Mouse (Mus musculus) adrenal gland, postnatal 14 days (tissue): ENCODE data around the gene Kcnk2. TPM values are rescaled to one million over a fixed set of nuclear protein-coding genes. Genes with fewer than 3 reads are reported as not detected.

Source experiments
- DNase-seq: peaks from one replicate; pipeline ENCODE4 v3.0.0; 2021; ENCODE audit warnings: mixed read lengths
- long read RNA-seq, 2 experiments: library from polyadenylated mRNA; stranded (forward); transcript quantifications; one replicate each; pipeline ENCODE4 v2.0.0; 2021
- total RNA-seq: library from RNA; stranded (reverse); gene quantifications from 2 replicates; pipeline ENCODE4 v1.2.3, GENCODE M21; 2021

Gene Kcnk2
- 21.2 and 21.7 TPM in 2 replicates for total RNA-seq
- long read RNA-seq, experiment 1, transcript Kcnk2-209 (7 exons, 1,373 nt): major isoform, 12 of 28 reads
- long read RNA-seq, experiment 1, partial matches to known transcripts: 1 of 28 reads
- long read RNA-seq, experiment 1, other reads (novel, unspliced or antisense): 10 of 28 reads
- long read RNA-seq, experiment 2, transcript Kcnk2-209 (7 exons, 1,373 nt): major isoform, 12 of 32 reads
- long read RNA-seq, experiment 2, partial matches to known transcripts: 3 of 32 reads
- long read RNA-seq, experiment 2, other reads (novel, unspliced or antisense): 12 of 32 reads

DNA sequence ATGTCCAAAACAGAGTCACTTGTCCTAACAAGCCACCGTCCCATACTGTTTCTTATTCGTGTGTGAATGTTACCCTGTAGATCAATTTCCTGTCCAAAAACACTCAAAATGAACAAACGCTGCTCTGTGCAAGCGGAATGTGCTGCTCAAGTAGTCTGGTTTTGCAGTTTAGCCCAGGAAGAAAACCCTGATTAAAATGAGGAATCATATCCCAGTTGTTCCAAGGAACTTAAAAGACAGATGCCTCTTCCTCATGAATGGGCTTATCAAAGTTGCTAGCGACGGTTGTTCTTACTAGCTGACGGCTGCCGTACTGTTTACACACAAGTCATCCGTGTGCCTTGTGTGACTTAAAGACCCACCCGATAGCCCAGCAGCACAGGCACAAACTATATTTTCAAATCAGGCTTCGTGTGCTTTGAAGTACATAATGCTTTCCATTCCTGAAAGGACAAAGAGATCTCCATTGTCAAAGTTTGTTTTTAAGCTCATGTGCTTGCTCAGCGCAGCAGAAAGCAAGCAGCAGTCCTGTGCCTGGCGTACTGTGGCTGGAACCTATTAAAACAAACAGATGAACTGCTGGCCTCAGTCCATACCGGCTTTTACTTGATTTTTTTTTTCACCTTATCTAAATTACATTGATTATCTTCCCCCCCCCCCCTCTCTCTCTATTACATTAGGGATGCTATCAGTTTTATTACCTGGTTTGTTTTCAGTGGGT lies at the start of gene Kcnk2:
Gene Kcnk2, minus strand, starts transcription at position 51 of the 721 bp plus-strand sequence.
- no peak for DNase-seq

GRCm38 (mm10) chr1:189440741-189441140 lies 38.7 kb upstream of the Kcnk2 start:
- DNase-seq: no peak

GRCm38 (mm10) chr1:189437126-189437525 lies 35.1 kb upstream of the Kcnk2 start:
- no peak for DNase-seq

DNA sequence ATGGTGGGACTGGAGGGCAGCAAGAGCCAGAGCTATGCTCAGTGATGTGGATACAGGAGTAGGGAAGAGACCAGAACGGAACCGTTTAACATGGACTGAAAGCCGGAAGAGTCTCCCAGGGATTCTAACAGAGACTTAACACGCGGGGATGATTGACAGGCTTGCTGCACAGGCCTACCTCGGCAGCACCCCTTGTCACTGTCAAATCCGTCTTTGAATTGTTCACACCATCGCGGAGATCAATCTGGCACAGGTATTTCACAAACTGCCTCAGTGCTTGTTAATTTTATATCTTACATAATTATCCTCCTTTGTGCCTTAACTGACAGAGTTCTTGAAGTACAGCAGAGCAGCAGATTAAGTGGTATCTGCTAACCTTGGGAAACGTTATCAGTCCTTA lies 33.4 kb upstream of the Kcnk2 start:
- DNase-seq: no peak

GRCm38 (mm10) chr1:189431479-189431878 lies 29.4 kb upstream of the Kcnk2 start:
- no peak for DNase-seq

DNA sequence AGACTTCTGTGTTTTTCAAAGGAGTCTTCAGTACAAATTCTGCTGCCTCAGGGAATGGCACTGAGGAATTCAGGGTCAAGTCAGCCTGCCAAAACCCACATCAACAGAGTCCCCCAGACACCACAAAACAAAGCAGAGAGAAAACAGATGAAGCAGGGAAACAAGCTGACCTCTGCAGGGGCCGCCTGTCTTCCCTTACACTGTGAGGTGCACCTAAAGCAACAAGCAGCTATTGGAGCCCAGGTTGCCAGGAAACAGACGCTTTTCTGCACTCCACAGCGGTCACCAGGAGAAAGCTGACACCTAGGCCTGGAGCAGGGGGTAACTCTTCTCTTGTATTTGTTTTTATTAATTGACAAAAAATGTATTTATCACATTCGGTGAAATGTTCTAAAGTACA lies 28.5 kb upstream of the Kcnk2 start:
- peak; percentile 8 for DNase-seq

DNA sequence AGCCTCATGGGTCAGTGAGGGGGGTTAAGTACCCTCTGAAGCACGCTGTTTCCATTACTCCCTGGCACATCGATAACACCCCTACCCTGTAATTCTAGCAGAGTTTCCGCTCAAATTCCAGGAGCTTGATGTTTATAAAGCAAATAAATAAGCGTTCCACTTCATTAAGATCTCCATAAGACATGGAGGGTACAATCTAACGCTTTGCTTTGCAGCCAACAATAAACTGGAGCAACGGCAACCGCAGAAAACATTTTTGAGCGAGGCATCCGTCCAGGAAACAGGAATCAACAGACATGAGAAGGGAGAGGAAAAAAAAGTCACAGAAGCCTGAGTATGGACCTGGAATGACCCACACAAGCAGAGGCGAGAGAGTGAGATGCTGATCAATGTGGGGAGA lies 27.5 kb upstream of the Kcnk2 start:
- no peak for DNase-seq

DNA sequence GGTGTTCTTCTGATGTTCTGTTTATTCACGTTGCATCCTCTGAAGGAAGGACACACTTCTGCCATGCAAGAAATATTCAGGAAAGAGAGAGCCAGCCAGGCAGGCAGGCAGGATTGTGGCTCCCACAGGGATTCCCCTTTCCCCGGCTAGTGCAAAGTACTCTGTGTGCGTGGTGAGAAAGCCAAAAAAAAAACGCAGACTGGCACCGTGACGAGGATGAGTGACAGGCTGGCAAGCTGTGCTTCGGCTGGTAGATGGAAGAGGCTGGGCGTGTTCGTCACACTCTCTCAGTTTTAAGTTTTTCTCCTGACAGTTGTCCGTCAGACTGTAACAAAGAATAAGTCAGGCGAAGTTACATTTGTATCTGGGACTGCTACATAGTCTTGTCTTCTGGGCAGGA lies 24.2 kb upstream of the Kcnk2 start:
- DNase-seq: no peak

- no peak for DNase-seq
Observed at GRCm38 (mm10) chr1:189419914-189420313, 17.8 kb upstream of the Kcnk2 start.

DNA sequence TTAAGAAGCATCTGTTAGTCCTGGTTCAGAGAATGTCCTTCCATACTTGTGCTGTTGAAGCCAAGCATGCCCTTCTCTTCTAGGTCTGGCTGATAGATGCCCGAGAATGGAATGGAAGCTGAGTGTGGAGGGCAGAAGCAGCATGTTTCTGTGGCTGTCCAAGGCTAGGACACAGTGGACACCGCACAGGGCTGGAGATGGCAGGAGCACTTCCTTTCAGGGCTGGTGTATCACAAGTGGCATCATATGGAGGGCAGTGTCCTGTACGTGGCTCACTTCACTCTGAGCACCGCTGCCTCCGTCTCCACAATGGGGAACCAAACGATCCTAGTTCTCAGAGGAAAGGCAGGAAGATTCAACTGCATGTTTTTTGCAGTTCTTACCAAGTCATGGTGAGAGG lies 7.8 kb upstream of the Kcnk2 start:
- DNase-seq: no peak

DNA sequence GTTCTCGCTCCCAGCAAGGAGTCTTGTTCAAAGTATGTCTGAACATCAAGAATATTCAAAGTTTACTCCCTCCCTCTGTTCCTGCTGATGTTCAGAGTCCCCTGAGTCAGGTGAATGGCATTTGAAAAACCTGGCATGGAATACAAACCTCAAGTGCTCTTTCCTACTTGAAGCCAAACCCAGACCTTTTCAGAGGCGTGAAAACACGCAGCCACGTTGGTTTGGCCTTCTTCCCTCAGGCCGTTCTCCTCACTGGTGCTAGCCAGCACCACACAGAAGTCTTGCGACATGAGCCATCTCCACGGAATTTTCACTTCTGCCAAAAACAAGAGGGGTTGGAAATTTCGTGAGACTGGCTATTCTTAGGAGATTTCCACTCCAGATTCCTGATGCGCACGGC lies 3.1 kb upstream of the Kcnk2 start:
- DNase-seq: peak; percentile 14

- DNase-seq: no peak
Observed at GRCm38 (mm10) chr1:189403546-189403945, 1.5 kb upstream of the Kcnk2 start.

GRCm38 (mm10) chr1:189403139-189403538 lies 1.1 kb upstream of the Kcnk2 start:
- DNase-seq: no peak

DNA sequence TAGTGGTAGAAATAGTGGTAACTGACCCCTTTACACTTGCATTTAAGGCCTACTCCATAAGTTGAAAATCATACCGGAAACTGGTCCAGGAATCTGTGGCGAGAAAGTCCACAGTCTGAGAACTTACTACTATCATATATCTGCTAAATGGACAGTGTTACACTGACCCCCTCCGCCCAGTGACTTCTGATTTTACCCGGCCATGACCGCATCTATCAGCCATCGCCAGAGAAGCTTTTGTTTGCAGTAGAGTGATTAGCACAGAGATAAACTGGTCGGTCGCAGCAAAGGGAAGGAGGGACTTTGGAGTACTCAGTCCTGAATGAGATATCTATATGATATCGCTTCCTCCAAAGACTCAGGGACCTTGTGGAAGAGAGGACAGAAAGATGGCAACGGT lies 15.2 kb downstream of the Kcnk2 start:
- no peak for DNase-seq

DNA sequence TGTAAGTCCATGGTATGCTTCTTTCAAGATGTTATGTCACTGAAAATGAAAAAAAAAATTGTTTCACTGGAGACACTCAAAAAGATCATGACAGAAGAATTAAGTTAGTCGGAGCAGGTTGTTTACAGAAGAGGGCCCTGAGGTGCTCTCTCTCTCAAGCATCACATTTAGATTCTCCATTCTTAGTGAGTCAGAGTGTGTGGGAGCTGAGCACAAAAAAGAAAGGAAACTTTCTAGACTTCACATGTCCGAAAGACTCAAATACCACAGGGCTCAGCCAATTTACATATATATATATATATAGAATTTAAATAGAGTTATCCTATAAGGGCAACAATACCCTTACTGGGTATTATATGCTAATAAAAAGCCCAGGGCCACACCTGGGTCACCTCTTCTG lies 15.9 kb downstream of the Kcnk2 start:
- DNase-seq: no peak

- no peak for DNase-seq
Observed at GRCm38 (mm10) chr1:189367722-189368121, 34.4 kb downstream of the Kcnk2 start.

DNA sequence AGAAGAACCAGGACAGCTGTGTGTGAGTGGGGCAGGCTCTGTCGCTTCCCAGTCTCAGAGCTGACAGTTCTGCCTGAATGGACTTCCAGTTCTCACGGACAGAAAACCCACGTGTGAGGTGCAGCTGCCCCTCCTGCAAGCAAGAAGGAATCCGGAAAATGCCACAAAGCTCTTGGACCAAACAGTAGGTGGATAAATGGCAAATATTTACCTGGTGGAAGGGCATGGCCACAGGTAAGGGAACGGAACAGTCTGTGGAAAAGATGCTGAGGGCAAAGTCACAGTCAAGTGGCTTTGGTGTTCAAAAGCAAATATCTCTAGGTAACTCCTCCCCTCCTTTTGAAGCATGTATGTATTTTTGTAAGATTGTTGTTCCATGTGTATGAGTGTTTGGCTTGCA lies 37.9 kb downstream of the Kcnk2 start:
- no peak for DNase-seq

- no peak for DNase-seq
Observed at GRCm38 (mm10) chr1:189362579-189362978, 39.5 kb downstream of the Kcnk2 start.

DNA sequence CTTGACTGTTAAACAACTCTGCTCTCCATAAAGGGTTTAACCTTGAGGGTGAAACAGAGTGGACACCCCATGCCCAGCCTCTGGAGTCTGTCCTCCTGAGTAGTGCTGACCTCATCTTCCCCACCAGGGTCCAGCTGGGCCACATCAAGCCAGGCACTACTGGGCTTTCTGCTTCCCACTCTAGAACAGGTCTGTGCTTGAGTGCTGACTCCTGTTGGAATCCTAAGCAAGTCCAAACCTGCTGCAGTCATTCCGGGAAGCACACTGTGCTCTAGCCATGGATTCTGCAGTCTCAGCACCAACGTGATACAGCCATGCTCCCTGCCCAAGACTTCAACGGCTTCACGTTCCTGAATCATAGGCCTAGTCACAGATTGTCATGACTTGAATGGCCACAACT lies 42.4 kb downstream of the Kcnk2 start:
- no peak for DNase-seq

- DNase-seq: no peak
Observed at GRCm38 (mm10) chr1:189353887-189354286, 48.2 kb downstream of the Kcnk2 start.

GRCm38 (mm10) chr1:189351804-189352203 lies 50.3 kb downstream of the Kcnk2 start:
- no peak for DNase-seq

GRCm38 (mm10) chr1:189349205-189349604 lies 52.9 kb downstream of the Kcnk2 start:
- no peak for DNase-seq

DNA sequence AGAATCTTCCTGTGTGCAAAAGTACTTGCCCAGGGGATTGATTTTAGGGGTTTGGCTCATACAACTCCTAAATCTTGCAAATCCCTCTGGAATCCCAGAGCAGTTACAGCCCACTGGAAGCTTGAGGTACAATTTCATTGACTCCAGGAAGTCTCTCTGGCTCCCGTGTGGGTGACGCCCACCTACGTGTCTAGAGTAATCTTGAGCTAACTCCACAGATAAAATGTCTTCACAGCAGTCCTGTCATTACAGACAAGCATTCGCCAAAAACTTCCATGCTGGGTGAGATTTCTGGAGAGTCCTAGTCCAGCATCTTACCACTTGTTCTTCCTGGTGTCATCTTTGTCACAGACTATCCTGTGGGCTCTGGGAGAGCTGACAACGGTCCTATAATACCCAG lies 56.9 kb downstream of the Kcnk2 start:
- DNase-seq: no peak
